Mouse (Mus musculus) megakaryocyte, embryonic 14.5 days (primary cell): Measurements from ENCODE around the gene Usp49.

Source experiments
- FLI1 ChIP-seq: IDR thresholded peaks from 2 replicates; pipeline ENCODE4 v1.6.1; 2012; ENCODE audit warnings: low read length, inconsistent platforms, mixed read lengths
- GATA1 ChIP-seq: IDR thresholded peaks from 3 replicates; pipeline ENCODE4 v1.6.1; 2012; ENCODE audit warnings: mixed read lengths, low read length, inconsistent platforms, borderline replicate concordance

DNA sequence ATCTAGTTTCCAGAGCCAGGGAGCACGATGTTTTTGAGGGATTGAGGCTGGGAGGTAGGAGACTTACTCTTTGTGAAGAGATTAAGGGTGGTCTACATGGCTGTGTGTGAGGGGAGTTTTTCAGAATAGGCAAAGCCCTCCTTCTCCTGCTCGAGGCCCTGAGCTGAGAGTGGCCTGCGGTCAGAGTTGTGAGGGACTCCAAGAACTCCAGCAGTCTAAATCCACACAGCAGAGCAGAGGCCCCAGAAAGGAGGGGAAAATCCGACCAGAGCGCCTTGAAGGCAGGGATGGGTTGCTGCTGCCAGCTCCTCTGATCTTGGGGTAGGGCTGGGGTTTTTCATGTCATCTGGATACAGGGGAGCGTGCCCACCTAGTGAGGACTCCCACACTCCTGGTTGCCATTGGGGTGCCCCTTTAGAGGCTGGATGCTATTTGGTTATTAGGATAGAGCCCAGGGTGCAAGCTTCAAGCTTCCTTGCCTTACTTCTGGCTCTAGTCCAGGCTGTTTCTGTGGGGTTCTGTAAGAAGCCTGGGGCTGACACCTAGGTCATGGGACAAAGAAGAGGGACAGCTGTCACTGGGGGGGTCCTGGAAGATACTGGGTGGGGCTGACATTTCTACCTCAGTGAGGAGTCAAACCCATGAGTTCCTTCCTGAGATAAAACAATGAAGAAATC, 34.2 kb upstream of the Usp49 start:
- TF ChIP-seq GATA1 (no peak), FLI1 (no peak)
